Mouse (Mus musculus) mesoderm, embryonic 11.5 days (tissue): ENCODE data around the gene Sgsm1.

Experiments used
- DNase-seq: peaks from one replicate; pipeline ENCODE4 v3.0.0-alpha.2; 2012; ENCODE audit warnings: low read depth, low spot score

The Sgsm1 gene

GRCm38 (mm10) chr5:113218617-113219235 lies 91.9 kb downstream of the Sgsm1 start:
- DNase-seq, result no peak

- DNase-seq, result no peak
Measured at GRCm38 (mm10) chr5:113217076-113217475, 93.5 kb downstream of the Sgsm1 start.

GRCm38 (mm10) chr5:113216328-113216960 lies 94.1 kb downstream of the Sgsm1 start:
- no peak for DNase-seq

- no peak for DNase-seq
Measured at GRCm38 (mm10) chr5:113215610-113216011, 95.0 kb downstream of the Sgsm1 start.

- no peak for DNase-seq
Measured at GRCm38 (mm10) chr5:113214455-113214854, 96.1 kb downstream of the Sgsm1 start.

GRCm38 (mm10) chr5:113214041-113214440 lies 96.5 kb downstream of the Sgsm1 start:
- no peak for DNase-seq

- no peak for DNase-seq
Measured at GRCm38 (mm10) chr5:113212156-113212835, 98.3 kb downstream of the Sgsm1 start.

GRCm38 (mm10) chr5:113210314-113210713 lies 100.3 kb downstream of the Sgsm1 start:
- no peak for DNase-seq

GRCm38 (mm10) chr5:113209898-113210297 lies 100.7 kb downstream of the Sgsm1 start:
- no peak for DNase-seq

- DNase-seq, result no peak
Measured at GRCm38 (mm10) chr5:113209401-113209750, 101.2 kb downstream of the Sgsm1 start.

- DNase-seq, result no peak
Measured at GRCm38 (mm10) chr5:113208622-113209400, 101.8 kb downstream of the Sgsm1 start.

- no peak for DNase-seq
Measured at GRCm38 (mm10) chr5:113208048-113208447, 102.5 kb downstream of the Sgsm1 start.

GRCm38 (mm10) chr5:113206670-113207352 lies 103.8 kb downstream of the Sgsm1 start:
- DNase-seq, result no peak

- DNase-seq, result no peak
Measured at GRCm38 (mm10) chr5:113204193-113204592, 106.4 kb downstream of the Sgsm1 start.

GRCm38 (mm10) chr5:113199772-113200134 lies 110.8 kb downstream of the Sgsm1 start:
- no peak for DNase-seq

- DNase-seq, result no peak
Measured at GRCm38 (mm10) chr5:113199126-113199771, 111.3 kb downstream of the Sgsm1 start.

GRCm38 (mm10) chr5:113196916-113197794 lies 113.4 kb downstream of the Sgsm1 start:
- no peak for DNase-seq

- no peak for DNase-seq
Measured at GRCm38 (mm10) chr5:113195907-113196306, 114.7 kb downstream of the Sgsm1 start.

- no peak for DNase-seq
Measured at GRCm38 (mm10) chr5:113195451-113195850, 115.1 kb downstream of the Sgsm1 start.

GRCm38 (mm10) chr5:113193762-113194161 lies 116.8 kb downstream of the Sgsm1 start:
- no peak for DNase-seq
